Comparison of ENCODE assay signal across 8 mouse cellular contexts in genomic region chr1:128243996-128244726, GRCm38 (mm10). TPM values are rescaled to one million over a fixed set of nuclear protein-coding genes. Genes with fewer than 3 reads are reported as not detected.
DNase-seq lines count a peak whose midpoint lies in the region; ATAC-seq and TF ChIP-seq lines count a peak whose summit lies in the region.

No protein-coding gene starts in this region.

- no peaks in the 10 kb centered on the region for H3K9me3 ChIP-seq in hindbrain, embryonic 13.5 days

- no peaks in the 10 kb centered on the region for H3K27me3 ChIP-seq in Patski
- no peaks in the 10 kb centered on the region for H3K27me3 ChIP-seq in hindbrain, embryonic 13.5 days

- H3K9ac ChIP-seq in hindbrain, embryonic 13.5 days = peak overlapping the region; percentile 88

- H3K4me3 ChIP-seq in hindbrain, embryonic 13.5 days = peak overlapping the region; percentile 73

- under 1% methylated on average over 71 of the region's 71 CpGs for WGBS in hindbrain, embryonic 13.5 days

- CTCF ChIA-PET in Patski (lab: Charles Lee) = no interaction called here

- TF ChIP-seq CTCF in Patski (IDR thresholded peaks at IDR 0.05) = no peak

- peak overlapping the region; percentile 92 for H3K27ac ChIP-seq in hindbrain, embryonic 13.5 days

- H3K4me1 ChIP-seq in hindbrain, embryonic 13.5 days (replicated peaks) = peaks cover 17% of the 10 kb centered on the region

- H3K36me3 ChIP-seq in hindbrain, embryonic 13.5 days = peaks cover 2% of the 10 kb centered on the region; the same call in 1 of the 2 replicates

- peak overlapping the region; percentile 91 for H3K4me2 ChIP-seq in hindbrain, embryonic 13.5 days

- in situ Hi-C loops in Patski (cut with MboI; ENCODE audit: low pct_unique_long_range_greater_than_20kb) = no loop called here

- ATAC-seq in Patski = peak; percentile 89
- peak; percentile 96 for ATAC-seq in hindbrain, embryonic 13.5 days (ENCODE audit: low FRiP score)

- POLR2A ChIA-PET in Patski (lab: Charles Lee) = interaction anchor here (0.6 to 0.7 kb wide), 5 partner anchors 29 to 401 kb away, joined by 3 to 6 read pairs (median 4); no protein-coding TSS in a partner anchor

- peak; percentile 81 for DNase-seq in Patski (ENCODE audit: low read depth, low spot score)
- DNase-seq in cerebellum, postnatal 14 days = peak; percentile 98
- DNase-seq in frontal cortex, postnatal 14 days (ENCODE audit: low spot score in 2 of 2) = peak; percentile 94 to 95
- peak; percentile 80 to 82 for DNase-seq in layer of hippocampus, postnatal 25 days (ENCODE audit: extremely low spot score in 1 of 2, low spot score in 1 of 2)
- peak; percentile 97 for DNase-seq in lung, postnatal 25 days (ENCODE audit: low spot score)
- DNase-seq in retina, embryonic 14.5 days (ENCODE audit: low spot score) = peak; percentile 96
- peak; percentile 99 for DNase-seq in thymus, postnatal 4 days

RNA-seq across cellular contexts. Expression of gene Ubxn4, which starts 0.4 kb away (rescaled TPM):
- polyA plus RNA-seq in Patski (2021) = 102 TPM
- 88.1 and 92.7 TPM in 2 replicates for polyA plus RNA-seq in hindbrain, embryonic 13.5 days (2015; fragmentation: Nextera tagmentation; extraction: Ambion mirVana)
- total RNA-seq in layer of hippocampus, postnatal 25 days (2021) = 10 to 100 TPM; 58.8 to 59.9 TPM

Comparison
In these comparisons a context has a peak if more than half of its experiments do, and no peak if none do; other contexts are left out.
1. Peak in every context shown above with its lines: DNase-seq, ATAC-seq, H3K4me3 ChIP-seq and H3K27ac ChIP-seq.